Mouse (Mus musculus): ENCODE measurements around the gene Gm29094. TPM values are rescaled to one million over a fixed set of nuclear protein-coding genes. Genes with fewer than 3 reads are reported as not detected.
"Not testable (repeated sequence)": the region's sequence is repeated elsewhere in the genome, so short reads cannot be mapped to it uniquely, and the experiment has no call there.

Gene Gm29094
- total RNA-seq, 2 experiments from 2014 or later, result not detected

DNA sequence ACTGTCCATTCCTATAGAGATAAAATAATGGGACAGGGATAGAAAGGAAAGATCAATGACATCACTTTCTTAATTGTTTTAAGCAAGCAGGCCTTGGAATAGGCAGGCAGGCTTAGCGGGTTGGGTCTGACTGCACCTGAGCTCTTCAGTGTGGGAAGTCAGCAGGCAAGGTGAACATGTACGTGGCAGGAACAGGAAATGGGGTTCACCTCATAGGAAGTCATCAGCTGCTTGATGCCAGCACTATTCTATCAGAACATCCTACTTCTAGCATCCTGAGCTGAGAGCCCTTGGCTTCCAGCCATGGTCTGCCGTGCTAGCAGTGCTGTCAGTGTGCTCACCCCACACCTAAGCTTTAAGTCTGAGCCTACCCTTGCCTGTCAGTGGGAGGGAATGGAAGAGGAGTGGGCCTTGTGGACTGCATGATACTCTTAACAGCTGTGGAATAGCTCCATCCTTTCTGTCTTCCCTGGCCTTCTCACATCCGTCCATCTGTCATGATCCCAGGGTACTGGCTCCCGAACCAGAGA is 39.9 kb downstream of the Gm29094 start:
- not testable (repeated sequence) for DNase-seq (ENCODE audit: low spot score in 2 of 2)

DNA sequence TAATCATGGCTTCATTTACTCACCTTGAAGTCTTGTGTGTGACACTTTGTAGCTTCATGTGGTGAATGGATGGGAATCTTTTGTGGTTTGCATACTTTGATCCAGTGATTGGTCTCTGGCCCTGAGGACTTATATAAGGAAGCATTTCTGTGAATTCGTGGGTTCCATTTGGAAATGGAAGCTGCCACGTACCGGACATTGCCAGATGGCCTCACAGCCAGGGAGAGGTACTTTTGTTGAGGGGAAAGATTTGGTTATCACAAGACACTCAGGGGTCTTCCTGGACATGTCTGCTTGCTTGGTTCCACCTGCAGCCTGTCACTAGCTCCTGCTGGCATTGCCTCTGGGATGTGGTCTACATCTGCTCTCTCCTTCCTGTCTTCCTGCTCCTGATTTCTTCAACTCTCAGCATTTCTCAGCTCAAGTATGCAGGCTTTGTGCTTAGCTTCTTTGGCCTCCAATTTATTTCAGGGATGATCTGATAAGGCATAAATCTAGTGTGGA is 41.4 kb downstream of the Gm29094 start:
- DNase-seq (ENCODE audit: low spot score in 2 of 2), result not testable (repeated sequence)

DNA sequence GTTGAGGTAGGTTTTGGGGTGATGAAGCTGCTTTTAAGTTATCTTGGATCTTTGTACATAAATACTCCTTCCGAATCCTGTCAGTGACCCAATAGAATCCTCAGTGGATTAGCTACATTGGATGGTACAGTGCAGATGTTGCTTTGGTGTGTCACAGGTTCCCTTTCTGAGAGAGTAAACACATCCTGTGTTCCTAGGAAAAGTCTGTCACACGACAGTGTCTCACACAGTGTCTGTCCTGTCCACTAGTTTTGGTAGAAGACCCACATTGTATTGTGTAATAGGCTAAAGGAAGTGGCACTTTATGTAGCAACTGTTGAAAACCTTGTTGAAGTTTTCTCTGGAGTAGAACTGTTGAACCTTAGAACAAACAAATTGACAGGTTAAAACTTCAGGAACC is 54.2 kb downstream of the Gm29094 start:
- DNase-seq (ENCODE audit: low spot score in 2 of 2), result no peak

DNA sequence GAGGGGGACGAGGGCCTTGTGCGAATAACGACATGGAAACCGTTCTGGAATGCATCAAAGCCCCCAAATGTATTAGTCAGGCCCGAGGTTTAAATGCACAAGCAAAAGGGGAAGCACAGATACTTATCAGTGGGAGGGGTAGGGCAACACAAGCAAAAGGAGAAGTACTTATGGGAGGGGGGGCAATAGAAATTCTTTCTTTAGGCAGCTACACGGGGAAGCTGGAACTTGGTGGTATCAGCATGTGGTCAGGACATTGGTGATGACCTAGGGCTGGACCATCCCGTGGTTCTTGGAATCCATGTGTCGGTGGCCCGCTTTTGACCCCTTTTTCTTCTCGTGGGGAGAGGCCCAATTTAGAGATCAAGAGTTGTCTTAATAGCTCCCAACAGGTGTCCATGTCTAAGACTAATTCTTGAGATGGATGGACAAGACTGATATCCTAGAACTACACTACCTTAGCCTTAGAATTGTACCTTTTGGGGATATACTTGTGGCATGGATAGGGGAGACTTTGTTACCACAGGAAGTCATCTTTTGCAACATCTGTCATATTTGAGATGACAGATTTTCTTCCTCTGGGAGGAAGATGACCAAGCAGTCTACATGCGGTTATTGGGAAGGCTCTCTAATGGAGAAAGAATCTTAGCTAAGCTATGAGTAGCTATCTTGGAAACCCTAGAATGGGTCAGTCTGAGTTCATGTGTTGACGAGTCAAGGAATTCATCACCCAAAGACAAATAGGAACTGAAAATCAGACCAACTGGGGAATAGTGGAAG is 57.6 kb downstream of the Gm29094 start:
- DNase-seq (ENCODE audit: low spot score in 2 of 2), result no peak

DNA sequence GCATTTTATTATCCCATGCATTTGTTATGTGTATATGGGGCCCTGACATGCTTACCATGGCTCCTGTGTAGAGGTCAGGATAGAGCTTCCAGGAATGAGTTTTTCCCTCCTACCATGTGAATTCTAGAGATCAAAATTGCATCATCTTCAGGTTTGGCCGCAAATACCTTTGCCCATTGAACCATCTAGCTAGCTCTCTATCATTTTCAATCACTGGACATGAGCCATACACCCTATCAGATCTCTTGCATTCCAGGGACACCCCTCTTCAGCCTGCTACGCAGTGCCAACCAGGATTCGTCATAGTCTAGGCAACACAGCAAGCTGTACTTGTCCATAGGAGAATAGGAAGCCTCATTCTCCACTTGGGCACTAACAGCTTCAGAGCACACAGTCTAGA is 64.8 kb downstream of the Gm29094 start:
- DNase-seq (ENCODE audit: low spot score in 2 of 2), result no peak

DNA sequence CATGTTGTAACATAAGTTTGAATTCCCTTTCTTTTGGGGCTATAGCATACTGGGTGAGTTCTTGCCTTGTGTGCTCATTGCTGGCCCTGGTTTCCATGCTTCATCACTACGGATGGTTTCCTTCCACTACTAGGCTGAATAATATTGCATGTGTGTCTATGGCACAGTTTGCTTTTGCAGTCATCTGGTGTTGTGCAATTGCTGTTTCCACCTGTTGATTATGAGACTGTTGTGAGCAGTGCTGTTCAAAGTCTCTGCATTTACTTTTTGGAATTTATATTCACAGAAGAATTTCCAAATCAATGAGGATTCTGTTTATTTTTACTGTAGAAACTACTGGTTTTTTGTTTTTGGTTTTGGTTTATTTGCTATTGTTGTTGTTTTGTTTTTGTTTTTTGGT is 65.4 kb downstream of the Gm29094 start:
- DNase-seq (ENCODE audit: low spot score in 2 of 2), result no peak

Other genes starting within 250 kb of the Gm29094 start
- under 1 TPM in 1 of 2 experiments, not detected in 1; 0.65 TPM for gene Bcl2a1a, start 242.5 kb upstream of the Gm29094 start, total RNA-seq (2021)
- gene Trim43b, start 106.5 kb upstream of the Gm29094 start, total RNA-seq (2021), result under 1 TPM in 1 of 2 experiments, not detected in 1; 0.28 TPM
- 1 to 10 TPM; 1.3 to 2.0 TPM for gene Bcl2a1b, start 170 bp upstream of the Gm29094 start, total RNA-seq (2021)
- gene Mthfs, start 11.3 kb downstream of the Gm29094 start, total RNA-seq (2021), result 10 to 100 TPM; 26.5 to 36.3 TPM

Measured in left cerebral cortex, adult 18-20 months (tissue).